Mouse (Mus musculus): ENCODE data around the gene Cdc34.

- TF ChIP-seq CTCF (IDR thresholded peaks at IDR 0.05; ENCODE audit: low read depth, low read length) (no peak), POLR2A (IDR thresholded peaks at IDR 0.05; ENCODE audit: insufficient read depth, low read length) (no peak)
Measured at GRCm38 (mm10) chr10:79680606-79681495, 1.1 kb upstream of the Cdc34 start.

Measured in ES-Bruce4 (cell line).